Comparison of ENCODE assay signal across 8 mouse cellular contexts in the genomic region with DNA sequence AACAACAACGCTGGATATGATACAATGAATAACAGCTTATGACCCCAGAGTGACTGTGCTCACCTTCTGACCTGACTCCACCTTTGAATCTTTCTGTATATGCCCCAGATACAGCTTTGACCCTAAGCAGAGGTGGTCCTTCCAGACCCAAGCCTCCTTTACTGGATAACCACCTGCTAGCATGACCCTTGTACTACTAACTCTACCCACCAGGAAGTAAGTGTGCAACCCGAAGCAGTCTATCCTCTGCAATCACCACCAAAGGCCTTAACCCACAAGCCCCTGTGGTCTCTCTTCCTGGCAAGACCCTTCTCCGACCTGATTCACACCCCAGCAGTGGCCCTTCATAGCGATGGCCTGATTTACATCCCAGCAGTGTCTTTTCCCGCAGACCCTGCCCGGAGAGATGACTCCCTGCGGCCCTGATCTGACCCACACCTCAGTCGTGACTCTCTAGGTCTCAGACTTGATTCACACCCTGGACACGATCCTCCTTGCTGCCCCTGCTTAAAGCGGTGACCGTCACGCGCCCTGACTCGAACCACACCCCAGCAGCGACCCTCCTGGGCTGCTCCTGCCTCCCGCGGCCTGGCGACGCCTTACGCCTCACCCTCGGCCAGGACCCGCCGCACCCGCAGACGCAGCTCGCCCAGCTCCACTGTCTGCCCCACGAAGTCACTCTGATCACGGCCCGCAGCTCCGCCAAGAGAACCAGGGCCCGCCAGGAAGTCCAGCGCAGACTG. TPM values are rescaled to one million over a fixed set of nuclear protein-coding genes. Genes with fewer than 3 reads are reported as not detected.
DNase-seq lines count a peak whose midpoint lies in the region; ATAC-seq and TF ChIP-seq lines count a peak whose summit lies in the region.

No protein-coding gene starts in this region.

- ATAC-seq in intestine, embryonic 14.5 days (replicated peaks; ENCODE audit: low FRiP score, low TSS enrichment, low read depth): peak; percentile 83
- peak; percentile 34 for ATAC-seq in monocyte, adult 5-6 weeks (replicated peaks; ENCODE audit: insufficient number of reproducible peaks, low FRiP score, low TSS enrichment, poor library complexity, severe bottlenecking)

- peaks cover 49% of the 10 kb centered on the region for H3K79me3 ChIP-seq in C2C12 (ENCODE audit: low read depth)

- H3K79me2 ChIP-seq in C2C12 (ENCODE audit: control insufficient read depth, insufficient read depth): peaks cover 67% of the 10 kb centered on the region

- H3K9ac ChIP-seq in intestine, embryonic 14.5 days (ENCODE audit: low read length): peak overlapping the region; percentile 94

- H3K27me3 ChIP-seq in heart, embryonic 10.5 days (ENCODE audit: insufficient read depth, poor library complexity, severe bottlenecking): no peaks in the 10 kb centered on the region
- H3K27me3 ChIP-seq in C2C12 (ENCODE audit: control insufficient read depth, insufficient read depth, insufficient read length): no peaks in the 10 kb centered on the region
- no peaks in the 10 kb centered on the region for H3K27me3 ChIP-seq in embryonic facial prominence, embryonic 10.5 days (replicated peaks; ENCODE audit: low read depth, poor library complexity, severe bottlenecking)
- H3K27me3 ChIP-seq in intestine, embryonic 14.5 days (replicated peaks; ENCODE audit: control insufficient read depth, insufficient read depth, low read length): no peaks in the 10 kb centered on the region

- TF ChIP-seq CTCF in C2C12 (IDR thresholded peaks at IDR 0.05; ENCODE audit: control insufficient read depth, insufficient read depth, insufficient read length): no peak

- 2% methylated on average over 32 of the region's 32 CpGs for WGBS in heart, embryonic 10.5 days
- 3% methylated on average over 32 of the region's 32 CpGs for WGBS in embryonic facial prominence, embryonic 10.5 days
- 1% methylated on average over 32 of the region's 32 CpGs for WGBS in intestine, embryonic 14.5 days

- H3K4me1 ChIP-seq in heart, embryonic 10.5 days: peaks cover 15% of the 10 kb centered on the region
- H3K4me1 ChIP-seq in embryonic facial prominence, embryonic 10.5 days: peaks cover 16% of the 10 kb centered on the region
- peaks cover 23% of the 10 kb centered on the region for H3K4me1 ChIP-seq in intestine, embryonic 14.5 days (replicated peaks; ENCODE audit: control insufficient read depth, insufficient read depth, low read length)

- no peak for DNase-seq in heart, embryonic 10.5 days (ENCODE audit: low spot score)
- DNase-seq in heart, postnatal 4 days: no peak
- no peak for DNase-seq in embryonic facial prominence, embryonic 10.5 days (ENCODE audit: low spot score)
- DNase-seq in intestine, embryonic 14.5 days (ENCODE audit: low spot score): no peak
- no peak for DNase-seq in gastrocnemius, postnatal 25 days
- DNase-seq in urinary bladder, postnatal 10 days (ENCODE audit: low spot score): no peak

- H3K4me2 ChIP-seq in intestine, embryonic 14.5 days (ENCODE audit: low read length): peak overlapping the region; percentile 86

- H3ac ChIP-seq in C2C12 (ENCODE audit: control insufficient read depth, insufficient read length, low read depth): peak overlapping the region; percentile 85

- H3K9me3 ChIP-seq in heart, embryonic 10.5 days: no peaks in the 10 kb centered on the region
- H3K9me3 ChIP-seq in embryonic facial prominence, embryonic 10.5 days: no peaks in the 10 kb centered on the region
- no peaks in the 10 kb centered on the region for H3K9me3 ChIP-seq in intestine, embryonic 14.5 days (ENCODE audit: control insufficient read depth, low read length)

- H3K27ac ChIP-seq in heart, embryonic 10.5 days: peak overlapping the region; percentile 95
- H3K27ac ChIP-seq in embryonic facial prominence, embryonic 10.5 days (replicated peaks): peak overlapping the region; percentile 95
- peak overlapping the region; percentile 86 for H3K27ac ChIP-seq in intestine, embryonic 14.5 days (ENCODE audit: low read depth)

- peaks cover 7% of the 10 kb centered on the region for H3K36me3 ChIP-seq in heart, embryonic 10.5 days
- H3K36me3 ChIP-seq in C2C12 (ENCODE audit: control insufficient read depth, insufficient read depth): peaks cover 17% of the 10 kb centered on the region
- H3K36me3 ChIP-seq in embryonic facial prominence, embryonic 10.5 days (replicated peaks): peaks cover 7% of the 10 kb centered on the region
- peaks cover 7% of the 10 kb centered on the region for H3K36me3 ChIP-seq in intestine, embryonic 14.5 days (ENCODE audit: control insufficient read depth, insufficient read depth, low read length)

- H3K4me3 ChIP-seq in heart, embryonic 10.5 days: peak overlapping the region; percentile 86
- H3K4me3 ChIP-seq in C2C12 (ENCODE audit: insufficient read depth, poor library complexity, severe bottlenecking): peak overlapping the region; percentile 72
- H3K4me3 ChIP-seq in embryonic facial prominence, embryonic 10.5 days: peak overlapping the region; percentile 98
- peak overlapping the region; percentile 95 for H3K4me3 ChIP-seq in intestine, embryonic 14.5 days (ENCODE audit: low read depth, low read length)

TF ChIP-seq in C2C12, 6 proteins besides CTCF, POLR2A, EP300 and RAD21:
- TF ChIP-seq MYOG (IDR thresholded peaks at IDR 0.05; ENCODE audit: control insufficient read depth, extremely low read depth, insufficient read length) (no peak), MAX (IDR thresholded peaks at IDR 0.05) (no peak), CEBPB (IDR thresholded peaks at IDR 0.05; ENCODE audit: low read depth) (no peak), MYOD1 (IDR thresholded peaks at IDR 0.05; ENCODE audit: control insufficient read depth, insufficient read length, low read depth) (no peak), USF1 (IDR thresholded peaks at IDR 0.05; ENCODE audit: low read depth) (no peak), FOSL1 (IDR thresholded peaks at IDR 0.05; ENCODE audit: insufficient read depth, low read length, poor library complexity, severe bottlenecking) (no peak)
TF ChIP-seq in C2C12: peak in this region for 0.

RNA-seq across cellular contexts. Expression of a gene that starts 0.5 kb away (rescaled TPM):
- polyA plus RNA-seq in heart, embryonic 10.5 days (2016; fragmentation: Nextera tagmentation; extraction: Ambion mirVana): 47.0 and 49.4 TPM in 2 replicates
- total RNA-seq in heart, postnatal 4 days (2021): 10 to 100 TPM; 36.7 to 36.9 TPM
- polyA plus RNA-seq in C2C12 (2012; fragmentation: generic; extraction: Trizol): 44.0 TPM
- polyA plus RNA-seq in embryonic facial prominence, embryonic 10.5 days (2016; fragmentation: Nextera tagmentation; extraction: Ambion mirVana): 63.5 and 66.3 TPM in 2 replicates
- polyA plus RNA-seq in intestine, embryonic 14.5 days (2014; fragmentation: Nextera tagmentation; extraction: Ambion mirVana): 62.9 and 65.5 TPM in 2 replicates
- 143 to 191 TPM (median 183 TPM) in 3 replicates for total RNA-seq in monocyte, adult 5-6 weeks (2017)
- 10 to 100 TPM in 1 of 2 experiments, 1 to 10 TPM in 1; 9.2 to 11.8 TPM for total RNA-seq in gastrocnemius, postnatal 25 days (2021)

RNA-seq across cellular contexts. Expression of a gene that starts 0.5 kb away (rescaled TPM):
- 20.3 and 23.2 TPM in 2 replicates for polyA plus RNA-seq in heart, embryonic 10.5 days (2016; fragmentation: Nextera tagmentation; extraction: Ambion mirVana)
- total RNA-seq in heart, postnatal 4 days (2021): 1 to 10 TPM; 8.3 to 9.4 TPM
- polyA plus RNA-seq in C2C12 (2012; fragmentation: generic; extraction: Trizol): 9.1 TPM
- polyA plus RNA-seq in embryonic facial prominence, embryonic 10.5 days (2016; fragmentation: Nextera tagmentation; extraction: Ambion mirVana): 15.1 and 16.0 TPM in 2 replicates
- polyA plus RNA-seq in intestine, embryonic 14.5 days (2014; fragmentation: Nextera tagmentation; extraction: Ambion mirVana): 27.5 and 28.0 TPM in 2 replicates
- 3.9 to 20.9 TPM (median 12.3 TPM) in 3 replicates for total RNA-seq in monocyte, adult 5-6 weeks (2017)
- total RNA-seq in gastrocnemius, postnatal 25 days (2021): 1 to 10 TPM; 5.2 to 5.4 TPM

RNA-seq across cellular contexts. Expression of a gene that starts 31.1 kb away (rescaled TPM):
- 15.1 and 16.3 TPM in 2 replicates for polyA plus RNA-seq in heart, embryonic 10.5 days (2016; fragmentation: Nextera tagmentation; extraction: Ambion mirVana)
- 10 to 100 TPM; 12.9 to 15.3 TPM for total RNA-seq in heart, postnatal 4 days (2021)
- polyA plus RNA-seq in C2C12 (2012; fragmentation: generic; extraction: Trizol): 1.1 TPM
- polyA plus RNA-seq in embryonic facial prominence, embryonic 10.5 days (2016; fragmentation: Nextera tagmentation; extraction: Ambion mirVana): 9.3 and 9.6 TPM in 2 replicates
- 13.4 and 15.2 TPM in 2 replicates for polyA plus RNA-seq in intestine, embryonic 14.5 days (2014; fragmentation: Nextera tagmentation; extraction: Ambion mirVana)
- 9.7 to 10.8 TPM (median 10.7 TPM) in 3 replicates for total RNA-seq in monocyte, adult 5-6 weeks (2017)
- 1 to 10 TPM; 7.8 to 9.4 TPM for total RNA-seq in gastrocnemius, postnatal 25 days (2021)

RNA-seq across cellular contexts. Expression of a gene that starts 40.4 kb away (rescaled TPM):
- polyA plus RNA-seq in heart, embryonic 10.5 days (2016; fragmentation: Nextera tagmentation; extraction: Ambion mirVana): 7.9 and 8.5 TPM in 2 replicates
- 10 to 100 TPM; 11.8 to 16.2 TPM for total RNA-seq in heart, postnatal 4 days (2021)
- polyA plus RNA-seq in C2C12 (2012; fragmentation: generic; extraction: Trizol): 4.7 TPM
- 12.5 and 14.5 TPM in 2 replicates for polyA plus RNA-seq in embryonic facial prominence, embryonic 10.5 days (2016; fragmentation: Nextera tagmentation; extraction: Ambion mirVana)
- polyA plus RNA-seq in intestine, embryonic 14.5 days (2014; fragmentation: Nextera tagmentation; extraction: Ambion mirVana): 8.0 and 10.1 TPM in 2 replicates
- total RNA-seq in monocyte, adult 5-6 weeks (2017): 10.8 to 33.6 TPM (median 22.8 TPM) in 3 replicates
- total RNA-seq in gastrocnemius, postnatal 25 days (2021): 1 to 10 TPM; 4.7 to 5.0 TPM

RNA-seq across cellular contexts. Expression of a gene that starts 46.3 kb away (rescaled TPM):
- polyA plus RNA-seq in heart, embryonic 10.5 days (2016; fragmentation: Nextera tagmentation; extraction: Ambion mirVana): 0.58 and 0.85 TPM in 2 replicates
- total RNA-seq in heart, postnatal 4 days (2021): under 1 TPM in 1 of 2 experiments, not detected in 1; 0.23 TPM
- 0.11 TPM for polyA plus RNA-seq in C2C12 (2012; fragmentation: generic; extraction: Trizol)
- 0.55 and 0.92 TPM in 2 replicates for polyA plus RNA-seq in embryonic facial prominence, embryonic 10.5 days (2016; fragmentation: Nextera tagmentation; extraction: Ambion mirVana)
- polyA plus RNA-seq in intestine, embryonic 14.5 days (2014; fragmentation: Nextera tagmentation; extraction: Ambion mirVana): 1.1 and 1.2 TPM in 2 replicates
- total RNA-seq in monocyte, adult 5-6 weeks (2017): not detected in 3 replicates
- not detected for total RNA-seq in gastrocnemius, postnatal 25 days (2021)
